ENCODE assay signal across 7 mouse cellular contexts in genomic region chr8:4324525-4324924, GRCm38 (mm10). TPM values are rescaled to one million over a fixed set of nuclear protein-coding genes. Genes with fewer than 3 reads are reported as not detected.
DNase-seq lines count a peak whose midpoint lies in the region; ATAC-seq and TF ChIP-seq lines count a peak whose summit lies in the region.

No protein-coding gene starts in this region.

- peak overlapping the region; percentile 91 for H3K4me2 ChIP-seq in lung, embryonic 14.5 days
- H3K4me2 ChIP-seq in forebrain, embryonic 13.5 days, result peak overlapping the region; percentile 92
- peak overlapping the region; percentile 72 for H3K4me2 ChIP-seq in intestine, postnatal 0 days (replicated peaks; ENCODE audit: low read depth)
- H3K4me2 ChIP-seq in midbrain, embryonic 11.5 days, result peak overlapping the region; percentile 93

- no peak for DNase-seq in lung, embryonic 14.5 days
- no peak for DNase-seq in lung, postnatal 4 days
- peak; percentile 23 to 31 for DNase-seq in adrenal gland, postnatal 4 days (ENCODE audit: low spot score in 2 of 2)
- DNase-seq in midbrain, embryonic 11.5 days (ENCODE audit: low spot score, missing footprints), result peak; percentile 93
- no peak for DNase-seq in spleen, postnatal 14 days (ENCODE audit: low spot score in 2 of 2)

- peaks cover 51% of the 10 kb centered on the region for H3K36me3 ChIP-seq in lung, embryonic 14.5 days (ENCODE audit: insufficient read depth)
- H3K36me3 ChIP-seq in forebrain, embryonic 13.5 days (ENCODE audit: poor library complexity, severe bottlenecking), result peaks cover 44% of the 10 kb centered on the region
- peaks cover 22% of the 10 kb centered on the region for H3K36me3 ChIP-seq in intestine, postnatal 0 days (ENCODE audit: control insufficient read depth, insufficient read depth)
- H3K36me3 ChIP-seq in midbrain, embryonic 11.5 days (ENCODE audit: control insufficient read depth, insufficient read depth, low read length), result peaks cover 7% of the 10 kb centered on the region; the same call in 1 of the 2 replicates

- peak overlapping the region; percentile 96 for H3K4me3 ChIP-seq in lung, embryonic 14.5 days (ENCODE audit: low read depth, low read length)
- H3K4me3 ChIP-seq in forebrain, embryonic 13.5 days, result peak overlapping the region; percentile 99
- peak overlapping the region; percentile 77 for H3K4me3 ChIP-seq in intestine, postnatal 0 days (ENCODE audit: low read depth, low read length)
- peak overlapping the region; percentile 98 for H3K4me3 ChIP-seq in midbrain, embryonic 11.5 days (ENCODE audit: low read depth, low read length)

- WGBS in lung, embryonic 14.5 days, result under 1% methylated on average over 41 of the region's 42 CpGs
- WGBS in forebrain, embryonic 13.5 days, result under 1% methylated on average over 40 of the region's 42 CpGs
- under 1% methylated on average over 42 of the region's 42 CpGs for WGBS in intestine, postnatal 0 days
- 0% methylated on average over 42 of the region's 42 CpGs for WGBS in midbrain, embryonic 11.5 days

- H3K27ac ChIP-seq in lung, embryonic 14.5 days (ENCODE audit: low read depth), result peak overlapping the region; percentile 89
- peak overlapping the region; percentile 87 for H3K27ac ChIP-seq in forebrain, embryonic 13.5 days
- peak overlapping the region; percentile 90 for H3K27ac ChIP-seq in intestine, postnatal 0 days (ENCODE audit: low read depth, low read length)
- peak overlapping the region; percentile 81 for H3K27ac ChIP-seq in midbrain, embryonic 11.5 days (ENCODE audit: low read depth, low read length)

- peaks cover 7% of the 10 kb centered on the region for H3K4me1 ChIP-seq in lung, embryonic 14.5 days (ENCODE audit: insufficient read depth)
- H3K4me1 ChIP-seq in forebrain, embryonic 13.5 days, result peaks cover 52% of the 10 kb centered on the region
- H3K4me1 ChIP-seq in intestine, postnatal 0 days (replicated peaks; ENCODE audit: control insufficient read depth, insufficient read depth, low read length), result no peaks in the 10 kb centered on the region
- H3K4me1 ChIP-seq in midbrain, embryonic 11.5 days (ENCODE audit: control insufficient read depth, insufficient read depth, low read length), result peaks cover 17% of the 10 kb centered on the region

- ATAC-seq in lung, embryonic 14.5 days (ENCODE audit: insufficient read depth), result peak; percentile 73
- ATAC-seq in forebrain, embryonic 13.5 days, result peak; percentile 69
- peak; percentile 73 for ATAC-seq in intestine, postnatal 0 days
- peak; percentile 78 for ATAC-seq in midbrain, embryonic 11.5 days (ENCODE audit: low FRiP score)

- TF ChIP-seq CTCF in lung, embryonic 14.5 days (IDR thresholded peaks at IDR 0.05; ENCODE audit: low read depth), result no peak
- no peak for TF ChIP-seq CTCF in intestine, postnatal 0 days (IDR thresholded peaks at IDR 0.05; ENCODE audit: low read depth)

- peak overlapping the region; percentile 98 for H3K9ac ChIP-seq in lung, embryonic 14.5 days
- H3K9ac ChIP-seq in forebrain, embryonic 13.5 days, result peak overlapping the region; percentile 99
- H3K9ac ChIP-seq in intestine, postnatal 0 days (ENCODE audit: low read depth, low read length), result peak overlapping the region; percentile 91
- H3K9ac ChIP-seq in midbrain, embryonic 11.5 days (ENCODE audit: low read length), result peak overlapping the region; percentile 98

- no peaks in the 10 kb centered on the region for H3K9me3 ChIP-seq in lung, embryonic 14.5 days (ENCODE audit: low read depth, low read length)
- H3K9me3 ChIP-seq in forebrain, embryonic 13.5 days (replicated peaks), result no peaks in the 10 kb centered on the region
- no peaks in the 10 kb centered on the region for H3K9me3 ChIP-seq in intestine, postnatal 0 days (ENCODE audit: control insufficient read depth)
- H3K9me3 ChIP-seq in midbrain, embryonic 11.5 days (ENCODE audit: control insufficient read depth, low read length), result no peaks in the 10 kb centered on the region

- H3K27me3 ChIP-seq in lung, embryonic 14.5 days (ENCODE audit: insufficient read depth, low read length), result no peaks in the 10 kb centered on the region
- no peaks in the 10 kb centered on the region for H3K27me3 ChIP-seq in forebrain, embryonic 13.5 days
- no peaks in the 10 kb centered on the region for H3K27me3 ChIP-seq in intestine, postnatal 0 days (replicated peaks; ENCODE audit: control insufficient read depth, insufficient read depth, low read length)
- no peaks in the 10 kb centered on the region for H3K27me3 ChIP-seq in midbrain, embryonic 11.5 days (ENCODE audit: control insufficient read depth, insufficient read depth, low read length)

RNA-seq across cellular contexts. Expression of gene Ccl25, which starts 0.5 kb away (rescaled TPM):
- polyA plus RNA-seq in lung, embryonic 14.5 days (2014; fragmentation: Nextera tagmentation; extraction: Ambion mirVana), result 16.2 and 16.4 TPM in 2 replicates
- 10 to 100 TPM; 22.7 to 26.9 TPM for total RNA-seq in adrenal gland, postnatal 4 days (2021)
- polyA plus RNA-seq in forebrain, embryonic 13.5 days (2015; fragmentation: Nextera tagmentation; extraction: Ambion mirVana), result 24.3 and 24.8 TPM in 2 replicates
- polyA plus RNA-seq in intestine, postnatal 0 days (2015; fragmentation: Nextera tagmentation; extraction: Ambion mirVana), result 190 and 217 TPM in 2 replicates
- 15.7 and 17.8 TPM in 2 replicates for polyA plus RNA-seq in midbrain, embryonic 11.5 days (2014; fragmentation: Nextera tagmentation; extraction: Ambion mirVana)

RNA-seq across cellular contexts. Expression of gene Elavl1, which starts 0.7 kb away (rescaled TPM):
- 307 and 319 TPM in 2 replicates for polyA plus RNA-seq in lung, embryonic 14.5 days (2014; fragmentation: Nextera tagmentation; extraction: Ambion mirVana)
- total RNA-seq in adrenal gland, postnatal 4 days (2021), result 10 to 100 TPM; 86.6 to 95.6 TPM
- 199 and 215 TPM in 2 replicates for polyA plus RNA-seq in forebrain, embryonic 13.5 days (2015; fragmentation: Nextera tagmentation; extraction: Ambion mirVana)
- 64.8 and 73.4 TPM in 2 replicates for polyA plus RNA-seq in intestine, postnatal 0 days (2015; fragmentation: Nextera tagmentation; extraction: Ambion mirVana)
- 366 and 369 TPM in 2 replicates for polyA plus RNA-seq in midbrain, embryonic 11.5 days (2014; fragmentation: Nextera tagmentation; extraction: Ambion mirVana)

RNA-seq across cellular contexts. Expression of gene Timm44, which starts 48.8 kb away (rescaled TPM):
- 74.9 and 77.0 TPM in 2 replicates for polyA plus RNA-seq in lung, embryonic 14.5 days (2014; fragmentation: Nextera tagmentation; extraction: Ambion mirVana)
- 100 to 1,000 TPM; 128 to 140 TPM for total RNA-seq in adrenal gland, postnatal 4 days (2021)
- polyA plus RNA-seq in forebrain, embryonic 13.5 days (2015; fragmentation: Nextera tagmentation; extraction: Ambion mirVana), result 44.5 and 47.9 TPM in 2 replicates
- 33.7 and 35.5 TPM in 2 replicates for polyA plus RNA-seq in intestine, postnatal 0 days (2015; fragmentation: Nextera tagmentation; extraction: Ambion mirVana)
- 67.4 and 70.7 TPM in 2 replicates for polyA plus RNA-seq in midbrain, embryonic 11.5 days (2014; fragmentation: Nextera tagmentation; extraction: Ambion mirVana)

Comparison
In these comparisons a context has a peak if more than half of its experiments do, and no peak if none do; other contexts are left out.
1. DNase-seq: peak in adrenal gland, postnatal 4 days (2 of 2) and midbrain, embryonic 11.5 days (single experiment); none in lung, embryonic 14.5 days (single experiment), lung, postnatal 4 days (0 of 2) and spleen, postnatal 14 days (0 of 2).
2. Peak in every context shown above with its lines, with median percentiles within 50 percentile points of each other: ATAC-seq, H3K27ac ChIP-seq, H3K4me2 ChIP-seq, H3K4me3 ChIP-seq and H3K9ac ChIP-seq.